Mouse (Mus musculus) ES-Bruce4 (cell line): ENCODE measurements around the gene Haghl. TPM values are rescaled to one million over a fixed set of nuclear protein-coding genes. Genes with fewer than 3 reads are reported as not detected.

Source experiments
- H3K27ac ChIP-seq: 2 replicates; pipeline ENCODE4 v1.5.1; 2012; ENCODE audit warnings: low read length, inconsistent platforms; ENCODE audit not compliant: insufficient read depth
- H3K27me3 ChIP-seq: 2 replicates; pipeline ENCODE4 v1.6.1; 2012; ENCODE audit warnings: mild to moderate bottlenecking, low read length, inconsistent platforms; ENCODE audit not compliant: control insufficient read depth, poor library complexity, insufficient read depth, severe bottlenecking
- H3K36me3 ChIP-seq: 2 replicates; pipeline ENCODE4 v1.6.1; 2012; ENCODE audit warnings: inconsistent platforms, mild to moderate bottlenecking, low read length, moderate library complexity; ENCODE audit not compliant: control insufficient read depth, poor library complexity, insufficient read depth, severe bottlenecking
- H3K4me1 ChIP-seq: one replicate; pipeline ENCODE4 v1.8.1; 2011; ENCODE audit warnings: low read length; ENCODE audit not compliant: control insufficient read depth, insufficient read depth
- H3K4me3 ChIP-seq: 2 replicates; pipeline ENCODE4 v1.5.1; 2011; ENCODE audit warnings: low read depth, mild to moderate bottlenecking, low read length
- H3K9ac ChIP-seq: 2 replicates; pipeline ENCODE4 v1.6.1; 2012; ENCODE audit warnings: low read depth, mild to moderate bottlenecking, inconsistent platforms; ENCODE audit not compliant: poor library complexity, severe bottlenecking
- H3K9me3 ChIP-seq: replicated peaks from 2 replicates; pipeline ENCODE4 v1.6.1; 2012; ENCODE audit warnings: mild to moderate bottlenecking, low read length, inconsistent platforms; ENCODE audit not compliant: control insufficient read depth, poor library complexity, insufficient read depth, severe bottlenecking
- CTCF ChIP-seq: IDR thresholded peaks from one replicate; pipeline ENCODE4 v1.8.1; 2011; ENCODE audit warnings: low read depth, low read length
- EP300 ChIP-seq: IDR thresholded peaks from 2 replicates; pipeline ENCODE4 v1.6.1; 2011; ENCODE audit warnings: low read depth, low read length; ENCODE audit not compliant: insufficient read depth
- POLR2A ChIP-seq: IDR thresholded peaks from one replicate; pipeline ENCODE4 v1.8.1; 2011; ENCODE audit warnings: low read length; ENCODE audit not compliant: insufficient read depth
- polyA plus RNA-seq: library from polyadenylated mRNA; stranded (reverse); fragments of >200 nt; gene quantifications from 2 replicates; pipeline ENCODE4 v1.2.4, GENCODE M21; 2011; ENCODE audit warnings: low read depth; ENCODE audit not compliant: missing spikeins, insufficient read depth, insufficient read length

Gene Haghl
- 25.7 and 32.1 TPM in 2 replicates for polyA plus RNA-seq

- Histone ChIP-seq H3K9ac (peak within 1 kb of the TSS; percentile 37), H3K27me3 (no peaks in the 10 kb centered on the region), H3K4me3 (peak within 1 kb of the TSS; percentile 81), H3K36me3 (peaks cover 4% of the 10 kb centered on the region), H3K27ac (no peak within 1 kb of the TSS; the same call in 1 of the 2 replicates), H3K9me3 (no peaks in the 10 kb centered on the region), H3K4me1 (no peaks in the 10 kb centered on the region)
- no peak for TF ChIP-seq CTCF
- no peak for TF ChIP-seq EP300
- TF ChIP-seq POLR2A = peak; percentile 66
These were observed at the start of gene Haghl for GRCm38 (mm10) chr17:25785281-25785745. Gene Haghl, minus strand, starts transcription at chr17:25785673.

- Histone ChIP-seq H3K4me3 (no peak overlapping the region), H3K27ac (no peak overlapping the region), H3K27me3 (no peaks in the 10 kb centered on the region), H3K4me1 (peaks cover 4% of the 10 kb centered on the region), H3K36me3 (peaks cover 19% of the 10 kb centered on the region), H3K9me3 (no peaks in the 10 kb centered on the region), H3K9ac (no peak overlapping the region)
- TF ChIP-seq EP300 = no peak
- TF ChIP-seq CTCF = no peak
- TF ChIP-seq POLR2A = no peak
These were observed 49.2 kb upstream of the Haghl start for GRCm38 (mm10) chr17:25834595-25835222.

GRCm38 (mm10) chr17:25833961-25834594 lies 48.6 kb upstream of the Haghl start:
- TF ChIP-seq CTCF (no peak), POLR2A (no peak), EP300 (no peak)
- no peak overlapping the region for H3K27ac ChIP-seq
- peak overlapping the region; percentile 86 for H3K9ac ChIP-seq
- H3K4me3 ChIP-seq = peak overlapping the region; percentile 80
- peaks cover 17% of the 10 kb centered on the region for H3K36me3 ChIP-seq
- no peaks in the 10 kb centered on the region for H3K9me3 ChIP-seq
- no peaks in the 10 kb centered on the region for H3K27me3 ChIP-seq
- H3K4me1 ChIP-seq = peaks cover 4% of the 10 kb centered on the region

GRCm38 (mm10) chr17:25833291-25833663 lies 47.8 kb upstream of the Haghl start, which contains the start of gene Stub1:
Gene Stub1, minus strand, starts transcription at chr17:25833404.
- H3K27me3 ChIP-seq = no peaks in the 10 kb centered on the region
- H3K4me1 ChIP-seq = peaks cover 4% of the 10 kb centered on the region
- H3K27ac ChIP-seq = no peak within 1 kb of the TSS
- peak within 1 kb of the TSS; percentile 86 for H3K9ac ChIP-seq
- TF ChIP-seq POLR2A (no peak), CTCF (no peak), EP300 (no peak)
- H3K36me3 ChIP-seq = peaks cover 16% of the 10 kb centered on the region
- H3K9me3 ChIP-seq = no peaks in the 10 kb centered on the region
- H3K4me3 ChIP-seq = peak within 1 kb of the TSS; percentile 82

- TF ChIP-seq POLR2A (no peak), CTCF (no peak), EP300 (0 out of 2 replicates have a peak, but pooled peaks have one; percentile 26)
- peak overlapping the region; percentile 82 for H3K4me3 ChIP-seq
- peaks cover 4% of the 10 kb centered on the region for H3K4me1 ChIP-seq
- no peaks in the 10 kb centered on the region for H3K27me3 ChIP-seq
- peaks cover 16% of the 10 kb centered on the region for H3K36me3 ChIP-seq
- H3K9me3 ChIP-seq = no peaks in the 10 kb centered on the region
- H3K9ac ChIP-seq = peak overlapping the region; percentile 86
- H3K27ac ChIP-seq = no peak overlapping the region
These were observed 47.2 kb upstream of the Haghl start for GRCm38 (mm10) chr17:25832436-25833290.
